Mouse (Mus musculus): ENCODE data around the gene Zfp462. TPM values are rescaled to one million over a fixed set of nuclear protein-coding genes. Genes with fewer than 3 reads are reported as not detected.
"Not testable (repeated sequence)": the region's sequence is repeated elsewhere in the genome, so short reads cannot be mapped to it uniquely, and the experiment has no call there.

The Zfp462 gene
- polyA plus RNA-seq, 3 experiments from 2014 or later = 0.07 TPM; not detected in 2

GRCm38 (mm10) chr4:54953657-54954395, 9.0 kb downstream of the Zfp462 start:
- no peak for ATAC-seq

GRCm38 (mm10) chr4:54954455-54954854, 9.6 kb downstream of the Zfp462 start:
- no peak for ATAC-seq

GRCm38 (mm10) chr4:54960776-54961175, 15.9 kb downstream of the Zfp462 start:
- ATAC-seq = no peak

- no peak for ATAC-seq
Observed at GRCm38 (mm10) chr4:54962141-54962540, 17.3 kb downstream of the Zfp462 start.

GRCm38 (mm10) chr4:54963551-54963950, 18.7 kb downstream of the Zfp462 start:
- no peak for ATAC-seq

- ATAC-seq = no peak
Observed at GRCm38 (mm10) chr4:54965169-54965695, 20.4 kb downstream of the Zfp462 start.

- ATAC-seq = no peak
Observed at GRCm38 (mm10) chr4:54966161-54966806, 21.4 kb downstream of the Zfp462 start.

GRCm38 (mm10) chr4:54967166-54967565, 22.3 kb downstream of the Zfp462 start:
- ATAC-seq = no peak

GRCm38 (mm10) chr4:54967721-54968120, 22.9 kb downstream of the Zfp462 start:
- no peak for ATAC-seq

GRCm38 (mm10) chr4:54969671-54970295, 24.9 kb downstream of the Zfp462 start:
- ATAC-seq = no peak

- no peak for ATAC-seq
Observed at GRCm38 (mm10) chr4:54971386-54971785, 26.5 kb downstream of the Zfp462 start.

- no peak for ATAC-seq
Observed at GRCm38 (mm10) chr4:54972096-54972495, 27.2 kb downstream of the Zfp462 start.

- no peak for ATAC-seq
Observed at GRCm38 (mm10) chr4:54972827-54973560, 28.1 kb downstream of the Zfp462 start.

- no peak for ATAC-seq
Observed at GRCm38 (mm10) chr4:54979771-54980472, 35.1 kb downstream of the Zfp462 start.

- no peak for ATAC-seq
Observed at GRCm38 (mm10) chr4:54984502-54984901, 39.7 kb downstream of the Zfp462 start.

GRCm38 (mm10) chr4:54986671-54987070, 41.8 kb downstream of the Zfp462 start:
- no peak for ATAC-seq

- no peak for ATAC-seq
Observed at GRCm38 (mm10) chr4:54987256-54987655, 42.4 kb downstream of the Zfp462 start.

- ATAC-seq = no peak
Observed at GRCm38 (mm10) chr4:54987926-54988325, 43.1 kb downstream of the Zfp462 start.

GRCm38 (mm10) chr4:54991973-54992372, 47.1 kb downstream of the Zfp462 start:
- no peak for ATAC-seq

GRCm38 (mm10) chr4:54993001-54993400, 48.2 kb downstream of the Zfp462 start:
- ATAC-seq = not testable (repeated sequence)

- ATAC-seq = no peak
Observed at GRCm38 (mm10) chr4:54995258-54995657, 50.4 kb downstream of the Zfp462 start.

- ATAC-seq = no peak
Observed at GRCm38 (mm10) chr4:54996064-54996463, 51.2 kb downstream of the Zfp462 start.
